Mouse (Mus musculus): ENCODE results near the gene Timp3. TPM values are rescaled to one million over a fixed set of nuclear protein-coding genes. Genes with fewer than 3 reads are reported as not detected.
A peak's percentile ranks its signal among the peaks of the same experiment; 100 is the strongest.

Gene Timp3
- polyA plus RNA-seq, 1 experiment from 2014 or later = 81.4 TPM

GRCm38 (mm10) chr10:86298326-86298725, 1.8 kb upstream of the Timp3 start:
- H3K9me3 ChIP-seq (replicated peaks) = no peaks in the 10 kb centered on the region
- no peak overlapping the region for H3K9ac ChIP-seq
- 73% methylated on average over 6 of the region's 6 CpGs for WGBS
- no peak overlapping the region for H3K27ac ChIP-seq (replicated peaks)
- peaks cover 6% of the 10 kb centered on the region; the same call in 1 of the 2 replicates for H3K27me3 ChIP-seq
- H3K4me2 ChIP-seq (replicated peaks) = no peak overlapping the region
- no peak overlapping the region for H3K4me3 ChIP-seq (replicated peaks)
- peaks cover 50% of the 10 kb centered on the region for H3K4me1 ChIP-seq
- H3K36me3 ChIP-seq = no peaks in the 10 kb centered on the region
- no peak for ATAC-seq (ENCODE audit: insufficient number of reproducible peaks, low FRiP score, low TSS enrichment, low read depth)

DNA sequence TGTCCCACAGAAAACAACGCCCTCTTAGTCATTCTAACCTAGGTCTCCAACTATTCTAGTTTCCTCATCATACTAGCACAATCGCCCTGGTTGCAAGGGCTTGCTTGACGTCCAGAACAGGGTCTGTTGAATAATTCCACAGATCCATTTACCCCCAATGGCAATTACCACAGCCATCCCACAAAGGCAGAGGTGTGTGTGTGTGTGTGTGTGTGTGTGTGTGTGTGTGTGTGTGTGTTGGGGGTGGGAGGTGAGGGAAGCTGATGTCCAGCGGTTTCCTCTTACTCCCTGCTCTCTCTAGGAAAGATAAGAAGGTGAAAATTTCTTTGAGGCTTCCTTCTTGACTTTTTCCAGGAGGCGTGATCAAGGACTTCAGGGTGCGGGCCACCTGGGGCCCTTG, 377 bp upstream of the Timp3 start:
- Histone ChIP-seq H3K4me3 (replicated peaks) (peak overlapping the region; percentile 66), H3K36me3 (no peaks in the 10 kb centered on the region), H3K4me1 (peaks cover 55% of the 10 kb centered on the region), H3K9ac (0 out of 2 replicates have a peak overlapping the region, but pooled peaks have one; percentile 64), H3K27me3 (peaks cover 6% of the 10 kb centered on the region; the same call in 1 of the 2 replicates), H3K9me3 (replicated peaks) (no peaks in the 10 kb centered on the region), H3K27ac (replicated peaks) (no peak overlapping the region), H3K4me2 (replicated peaks) (peak overlapping the region; percentile 75)
- ATAC-seq (ENCODE audit: insufficient number of reproducible peaks, low FRiP score, low TSS enrichment, low read depth) = no peak
- WGBS = 38% methylated on average over 6 of the region's 6 CpGs

- whole genome bisulfite sequencing = 4% methylated on average over 10 of the region's 10 CpGs
- no peaks in the 10 kb centered on the region for H3K36me3 ChIP-seq
- ATAC-seq (ENCODE audit: insufficient number of reproducible peaks, low FRiP score, low TSS enrichment, low read depth) = no peak
Observed at GRCm38 (mm10) chr10:86301117-86301490, 932 bp downstream of the Timp3 start.

DNA sequence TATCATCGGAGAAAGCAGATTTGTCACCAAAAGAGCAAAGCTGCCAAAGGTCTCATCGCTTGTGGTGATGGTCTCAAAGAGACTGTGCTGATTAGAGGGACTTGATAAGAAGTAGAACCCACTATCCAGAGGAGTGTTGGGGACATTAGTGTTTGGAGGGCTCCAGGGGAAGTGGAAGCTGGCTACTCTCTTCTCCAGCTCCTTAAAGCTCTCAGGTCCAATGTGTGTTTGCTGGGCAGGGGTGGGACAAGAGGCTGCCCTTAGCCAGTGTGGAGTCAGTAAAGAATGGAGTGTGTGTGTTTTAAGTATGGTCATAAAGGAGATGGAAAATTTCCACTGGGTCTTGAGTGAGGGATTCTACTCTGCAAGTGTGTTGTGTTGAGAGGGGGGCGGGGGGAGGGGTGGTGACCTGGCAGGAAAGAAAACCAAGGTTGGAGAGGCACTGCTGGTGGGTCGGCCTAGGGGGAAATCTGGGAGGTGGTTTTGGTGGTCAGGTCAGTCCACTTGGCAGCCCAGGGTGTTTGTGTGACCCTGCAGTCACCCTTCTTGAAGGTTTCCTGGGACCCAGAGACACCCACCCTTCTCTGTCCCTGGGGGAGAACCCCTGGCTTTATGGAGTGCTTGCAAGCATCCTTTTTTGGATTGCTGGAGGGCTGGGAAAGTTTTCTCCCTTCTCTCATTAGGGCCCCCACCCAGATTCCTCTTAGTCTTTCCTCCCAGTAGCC, 1.6 kb downstream of the Timp3 start:
- Histone ChIP-seq H3K9ac (peak overlapping the region; percentile 64; the same call in 1 of the 2 replicates), H3K36me3 (0 out of 2 replicates have a peak, but pooled peaks cover 3% of the 10 kb centered on the region), H3K27me3 (peaks cover 6% of the 10 kb centered on the region; the same call in 1 of the 2 replicates), H3K27ac (replicated peaks) (peak overlapping the region; percentile 70), H3K4me2 (replicated peaks) (peak overlapping the region; percentile 75), H3K4me1 (peaks cover 38% of the 10 kb centered on the region), H3K9me3 (replicated peaks) (no peaks in the 10 kb centered on the region), H3K4me3 (replicated peaks) (peak overlapping the region; percentile 66)
- no peak for ATAC-seq (ENCODE audit: insufficient number of reproducible peaks, low FRiP score, low TSS enrichment, low read depth)
- WGBS = 27% methylated on average over 4 of the region's 4 CpGs

More at GRCm38 (mm10) chr10:86301117-86301490, 932 bp downstream of the Timp3 start:
- H3K4me3 ChIP-seq (replicated peaks) = peak overlapping the region; percentile 66
- peaks cover 42% of the 10 kb centered on the region for H3K4me1 ChIP-seq
- H3K4me2 ChIP-seq (replicated peaks) = peak overlapping the region; percentile 75
- H3K9ac ChIP-seq = peak overlapping the region; percentile 64
- no peaks in the 10 kb centered on the region for H3K9me3 ChIP-seq (replicated peaks)
- peaks cover 6% of the 10 kb centered on the region; the same call in 1 of the 2 replicates for H3K27me3 ChIP-seq
- H3K27ac ChIP-seq (replicated peaks) = peak overlapping the region; percentile 70

DNA sequence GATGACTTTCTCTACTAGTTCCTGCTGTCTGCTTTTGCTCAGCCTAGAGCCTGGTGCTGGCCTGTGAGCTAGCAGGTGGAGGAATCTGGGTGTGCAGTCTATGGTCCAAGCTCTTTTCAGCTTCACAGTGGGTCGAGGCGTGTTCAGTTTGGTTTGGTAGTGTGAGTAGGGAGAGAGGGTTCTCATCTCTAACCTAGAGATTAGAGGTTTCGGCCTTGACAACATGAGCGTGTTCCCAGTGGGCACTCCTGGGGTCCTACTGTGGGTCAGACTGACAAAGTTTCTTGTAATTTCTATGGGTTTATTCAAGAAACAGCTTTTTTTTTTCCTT, 2.1 kb downstream of the Timp3 start:
- H3K9ac ChIP-seq = no peak overlapping the region
- no peak for ATAC-seq (ENCODE audit: insufficient number of reproducible peaks, low FRiP score, low TSS enrichment, low read depth)
- 0 out of 2 replicates have a peak, but pooled peaks cover 7% of the 10 kb centered on the region for H3K36me3 ChIP-seq
- H3K4me1 ChIP-seq = peaks cover 38% of the 10 kb centered on the region
- no peaks in the 10 kb centered on the region for H3K9me3 ChIP-seq (replicated peaks)
- H3K27ac ChIP-seq (replicated peaks) = peak overlapping the region; percentile 30; the same call in 1 of the 2 replicates
- H3K27me3 ChIP-seq = 0 out of 2 replicates have a peak, but pooled peaks cover 5% of the 10 kb centered on the region
- 60% methylated on average over 4 of the region's 4 CpGs for WGBS
- H3K4me3 ChIP-seq (replicated peaks) = peak overlapping the region; percentile 66
- peak overlapping the region; percentile 75 for H3K4me2 ChIP-seq (replicated peaks)

GRCm38 (mm10) chr10:86302761-86303494, 2.8 kb downstream of the Timp3 start:
- 15% methylated on average over 8 of the region's 8 CpGs for WGBS
- Histone ChIP-seq H3K9ac (no peak overlapping the region), H3K36me3 (peaks cover 9% of the 10 kb centered on the region; the same call in 1 of the 2 replicates), H3K4me1 (peaks cover 38% of the 10 kb centered on the region), H3K9me3 (replicated peaks) (no peaks in the 10 kb centered on the region), H3K27ac (replicated peaks) (0 out of 2 replicates have a peak overlapping the region, but pooled peaks have one; percentile 22), H3K4me3 (replicated peaks) (peak overlapping the region; percentile 66), H3K4me2 (replicated peaks) (peak overlapping the region; percentile 75), H3K27me3 (no peaks in the 10 kb centered on the region)
- ATAC-seq (ENCODE audit: insufficient number of reproducible peaks, low FRiP score, low TSS enrichment, low read depth) = 0 out of 2 replicates have a peak, but pooled peaks have one; percentile 9

GRCm38 (mm10) chr10:86303495-86303876, 3.3 kb downstream of the Timp3 start:
- Histone ChIP-seq H3K27ac (replicated peaks) (no peak overlapping the region), H3K36me3 (peaks cover 15% of the 10 kb centered on the region; the same call in 1 of the 2 replicates), H3K9ac (no peak overlapping the region), H3K4me2 (replicated peaks) (peak overlapping the region; percentile 75), H3K9me3 (replicated peaks) (no peaks in the 10 kb centered on the region), H3K4me3 (replicated peaks) (peak overlapping the region; percentile 66), H3K27me3 (no peaks in the 10 kb centered on the region), H3K4me1 (peaks cover 38% of the 10 kb centered on the region)
- ATAC-seq (ENCODE audit: insufficient number of reproducible peaks, low FRiP score, low TSS enrichment, low read depth) = no peak
- 59% methylated on average over 2 of the region's 2 CpGs for whole genome bisulfite sequencing

- no peaks in the 10 kb centered on the region for H3K27me3 ChIP-seq
- H3K27ac ChIP-seq (replicated peaks) = no peak overlapping the region
- no peak for ATAC-seq (ENCODE audit: insufficient number of reproducible peaks, low FRiP score, low TSS enrichment, low read depth)
- no peak overlapping the region for H3K4me2 ChIP-seq (replicated peaks)
- 20% methylated on average over 2 of the region's 2 CpGs for WGBS
- no peaks in the 10 kb centered on the region for H3K9me3 ChIP-seq (replicated peaks)
- no peak overlapping the region for H3K9ac ChIP-seq
- peaks cover 20% of the 10 kb centered on the region; the same call in 1 of the 2 replicates for H3K36me3 ChIP-seq
- peaks cover 38% of the 10 kb centered on the region for H3K4me1 ChIP-seq
- H3K4me3 ChIP-seq (replicated peaks) = no peak overlapping the region
Observed at GRCm38 (mm10) chr10:86304583-86304982, 4.4 kb downstream of the Timp3 start.

DNA sequence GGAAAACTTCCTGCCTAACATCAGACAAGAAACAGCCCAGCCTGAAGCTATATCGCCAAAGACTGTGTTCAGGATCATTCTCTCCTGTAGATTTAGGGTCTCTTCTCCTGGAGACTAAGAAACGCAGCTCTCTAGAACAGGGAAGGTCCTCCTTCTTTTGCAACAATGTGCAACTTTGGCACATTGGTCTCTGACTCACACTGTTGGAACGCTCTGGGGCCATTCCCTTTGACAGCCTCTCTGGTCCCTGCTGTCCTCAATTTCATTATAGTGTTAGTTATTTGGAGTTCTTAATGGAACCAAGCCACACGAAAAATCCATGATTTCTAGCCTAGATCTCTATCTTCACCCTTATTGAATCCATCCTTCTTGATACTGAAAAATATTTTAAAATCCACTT, 7.1 kb downstream of the Timp3 start:
- H3K36me3 ChIP-seq = peaks cover 22% of the 10 kb centered on the region; the same call in 1 of the 2 replicates
- H3K4me1 ChIP-seq = peaks cover 25% of the 10 kb centered on the region
- no peaks in the 10 kb centered on the region for H3K27me3 ChIP-seq
- H3K9me3 ChIP-seq (replicated peaks) = no peaks in the 10 kb centered on the region
- WGBS = 77% methylated on average over 4 of the region's 4 CpGs
- H3K27ac ChIP-seq (replicated peaks) = no peak overlapping the region
- no peak for ATAC-seq (ENCODE audit: insufficient number of reproducible peaks, low FRiP score, low TSS enrichment, low read depth)
- no peak overlapping the region for H3K4me3 ChIP-seq (replicated peaks)
- no peak overlapping the region for H3K4me2 ChIP-seq (replicated peaks)
- no peak overlapping the region for H3K9ac ChIP-seq

GRCm38 (mm10) chr10:86310527-86310926, 10.4 kb downstream of the Timp3 start:
- no peaks in the 10 kb centered on the region for H3K27me3 ChIP-seq
- no peak overlapping the region for H3K9ac ChIP-seq
- 52% methylated on average over 6 of the region's 6 CpGs for WGBS
- ATAC-seq (ENCODE audit: insufficient number of reproducible peaks, low FRiP score, low TSS enrichment, low read depth) = no peak
- no peak overlapping the region for H3K4me2 ChIP-seq (replicated peaks)
- H3K27ac ChIP-seq (replicated peaks) = no peak overlapping the region; the same call in 1 of the 2 replicates
- H3K36me3 ChIP-seq = peaks cover 22% of the 10 kb centered on the region; the same call in 1 of the 2 replicates
- H3K9me3 ChIP-seq (replicated peaks) = no peaks in the 10 kb centered on the region
- no peak overlapping the region for H3K4me3 ChIP-seq (replicated peaks)
- H3K4me1 ChIP-seq = peaks cover 10% of the 10 kb centered on the region; the same call in 1 of the 2 replicates

DNA sequence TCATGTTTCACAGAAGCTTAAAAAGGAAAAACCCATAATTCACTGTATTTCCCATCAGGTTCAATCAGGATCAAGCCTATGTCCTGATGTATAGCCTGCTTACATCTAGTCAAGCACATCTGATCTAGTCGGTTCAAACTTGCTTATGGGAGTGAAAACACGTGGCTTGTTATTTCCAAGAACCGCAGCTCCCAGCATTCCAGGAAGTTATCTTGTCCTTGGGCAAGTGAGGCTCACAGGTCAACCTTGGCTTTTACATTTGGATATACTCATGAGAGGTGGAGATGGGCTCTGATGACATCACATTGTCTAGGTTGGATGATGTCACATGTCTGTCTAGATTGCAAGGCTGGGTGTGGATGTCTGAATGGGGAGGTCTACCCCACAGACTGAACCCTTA, 12.8 kb downstream of the Timp3 start:
- Histone ChIP-seq H3K27me3 (no peaks in the 10 kb centered on the region), H3K36me3 (peaks cover 13% of the 10 kb centered on the region; the same call in 1 of the 2 replicates), H3K9me3 (replicated peaks) (no peaks in the 10 kb centered on the region), H3K27ac (replicated peaks) (no peak overlapping the region), H3K9ac (no peak overlapping the region), H3K4me2 (replicated peaks) (no peak overlapping the region), H3K4me3 (replicated peaks) (no peak overlapping the region), H3K4me1 (peaks cover 10% of the 10 kb centered on the region; the same call in 1 of the 2 replicates)
- 78% methylated on average over 3 of the region's 3 CpGs for WGBS
- ATAC-seq (ENCODE audit: insufficient number of reproducible peaks, low FRiP score, low TSS enrichment, low read depth) = no peak
